Mouse (Mus musculus) hematopoietic stem cell, adult 5-6 weeks (primary cell): ENCODE data around the gene Vmn1r25. TPM values are rescaled to one million over a fixed set of nuclear protein-coding genes. Genes with fewer than 3 reads are reported as not detected.
"Not testable (repeated sequence)": the region's sequence is repeated elsewhere in the genome, so short reads cannot be mapped to it uniquely, and the experiment has no call there.

Experiments
- ATAC-seq, 2 experiments: fragments of 125-278 bp in 1 of 2; replicated peaks in 1 of 2; 2 replicates each; pipeline ENCODE4 v1.8.0; 2016 to 2017; ENCODE audit warnings: inconsistent platforms in 2 of 2, mild to moderate bottlenecking in 2 of 2, moderate number of reproducible peaks in 2 of 2, low read depth in 1 of 2, moderate TSS enrichment in 1 of 2; ENCODE audit not compliant: low FRiP score in 2 of 2, poor library complexity in 2 of 2, severe bottlenecking in 2 of 2, insufficient read depth in 1 of 2, low TSS enrichment in 1 of 2
- total RNA-seq: library from RNA; stranded (forward); fragments of 172-1452, 232-1000 nt; gene quantifications from 2 replicates; pipeline ENCODE4 v1.2.3, GENCODE M21; 2017

The Vmn1r25 gene
- not detected in 2 replicates for total RNA-seq

DNA sequence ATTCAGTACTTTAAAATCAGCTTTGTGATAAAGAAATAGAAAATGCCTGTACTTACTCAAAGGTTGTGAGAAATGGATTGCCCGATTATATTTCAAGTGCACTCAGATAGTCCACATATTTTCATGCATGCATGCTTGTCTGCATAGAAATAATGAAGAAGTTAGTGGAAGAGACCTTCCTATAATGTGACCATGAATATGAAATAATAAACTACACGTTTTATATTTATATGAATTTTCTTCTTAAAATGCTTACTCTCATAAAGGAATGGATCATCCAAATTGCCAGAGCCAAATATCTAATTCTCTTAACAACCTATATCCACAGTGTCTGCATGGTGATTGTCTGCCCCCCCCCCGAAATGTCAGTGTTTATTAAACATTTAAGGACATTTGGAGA lies at the start of gene Vmn1r25:
Gene Vmn1r25, minus strand, starts transcription at position 101 of the 400 bp plus-strand sequence.
- no peak for ATAC-seq

DNA sequence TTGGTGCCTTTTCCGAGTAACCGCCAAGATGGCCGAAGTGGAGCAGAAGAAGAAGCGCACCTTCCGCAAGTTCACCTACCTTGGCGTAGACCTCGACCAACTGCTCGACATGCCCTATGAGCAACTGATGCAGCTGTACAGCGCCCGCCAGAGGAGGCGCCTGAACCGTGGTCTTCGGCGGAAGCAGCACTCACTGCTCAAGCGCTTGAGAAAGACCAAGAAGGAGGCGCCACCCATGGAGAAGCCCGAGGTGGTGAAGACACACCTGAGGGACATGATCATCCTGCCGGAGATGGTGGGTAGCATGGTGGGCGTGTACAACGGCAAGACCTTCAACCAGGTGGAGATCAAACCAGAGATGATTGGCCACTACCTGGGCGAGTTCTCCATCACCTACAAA lies 36.9 kb upstream of the Vmn1r25 start:
- ATAC-seq: not testable (repeated sequence)

DNA sequence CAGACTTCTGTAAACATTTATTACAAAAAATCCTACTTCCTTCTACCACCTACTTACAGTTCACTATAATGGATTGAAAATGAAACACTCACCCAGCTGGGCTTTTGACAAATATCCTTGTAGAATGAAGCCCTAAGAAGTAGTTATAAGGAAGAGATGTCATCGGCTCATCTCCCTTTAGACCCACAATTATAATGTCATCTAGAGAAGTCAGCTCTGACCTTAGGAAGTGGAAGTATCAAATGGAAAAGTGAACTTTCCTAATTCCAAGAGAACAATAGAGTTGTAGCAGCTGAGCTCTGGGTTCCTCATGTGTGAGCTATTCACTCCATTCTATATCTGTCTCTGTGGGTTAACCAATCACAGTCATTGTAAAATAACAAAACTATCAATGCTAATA lies 34.4 kb upstream of the Vmn1r25 start, which contains the start of gene Vmn1r26:
Gene Vmn1r26, minus strand, starts transcription at position 101 of the 400 bp plus-strand sequence.
- ATAC-seq: no peak

DNA sequence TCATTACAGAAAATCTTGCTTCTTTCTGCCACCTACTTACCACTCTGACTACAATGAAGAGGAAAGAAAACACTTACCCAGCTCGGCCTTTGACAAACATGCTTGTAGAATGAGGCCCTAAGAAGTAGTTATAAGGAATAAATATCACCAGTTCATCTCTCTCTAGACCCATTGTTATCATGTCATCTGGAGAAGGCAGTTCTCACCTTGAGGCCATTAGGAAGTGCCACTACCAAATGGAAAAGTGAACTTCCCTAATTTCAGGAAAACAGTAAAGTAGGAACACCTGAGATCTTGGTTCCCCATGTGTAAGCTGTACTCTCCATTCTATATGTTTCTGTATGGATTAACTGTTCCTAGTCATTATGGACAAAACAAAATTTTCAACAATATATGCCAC lies 19.2 kb downstream of the Vmn1r25 start, which contains the start of gene Vmn1r24:
Gene Vmn1r24, minus strand, starts transcription at position 101 of the 400 bp plus-strand sequence.
- not testable (repeated sequence) for ATAC-seq

Other genes starting within 250 kb of the Vmn1r25 start
- gene Vopp1, start 155.7 kb downstream of the Vmn1r25 start, total RNA-seq: 26.6 and 39.3 TPM in 2 replicates
- gene Vmn1r21, start 130.5 kb downstream of the Vmn1r25 start, total RNA-seq: not detected in 2 replicates
- gene Vmn1r22, start 72.8 kb downstream of the Vmn1r25 start, total RNA-seq: not detected in 2 replicates
- not detected in 2 replicates for gene Vmn1r23, start 54.0 kb downstream of the Vmn1r25 start, total RNA-seq
- not detected in 2 replicates for gene Vmn1r24, start 19.3 kb downstream of the Vmn1r25 start, total RNA-seq
- gene Vmn1r26, start 34.3 kb upstream of the Vmn1r25 start, total RNA-seq: not detected in 2 replicates
- gene Vmn1r27, start 238.0 kb upstream of the Vmn1r25 start, total RNA-seq: not detected in 2 replicates